Mouse (Mus musculus): Measurements from ENCODE around the gene Abtb2.

Gene Abtb2

GRCm38 (mm10) chr2:103747891-103748290, 181.8 kb downstream of the Abtb2 start:
- no peak for DNase-seq

- DNase-seq: no peak
Observed at GRCm38 (mm10) chr2:103749091-103749490, 183.0 kb downstream of the Abtb2 start.

- no peak for DNase-seq
Observed at GRCm38 (mm10) chr2:103751771-103752170, 185.7 kb downstream of the Abtb2 start.

- DNase-seq: no peak
Observed at GRCm38 (mm10) chr2:103754614-103755013, 188.5 kb downstream of the Abtb2 start.

- DNase-seq: no peak
Observed at GRCm38 (mm10) chr2:103755458-103756085, 189.5 kb downstream of the Abtb2 start.

GRCm38 (mm10) chr2:103760421-103760820, 194.3 kb downstream of the Abtb2 start:
- DNase-seq: no peak

GRCm38 (mm10) chr2:103760906-103761716, 195.0 kb downstream of the Abtb2 start, which contains the start of gene Nat10:
TSS of gene Nat10 (minus strand) at chr2:103761270.
- DNase-seq: peak; percentile 99

- DNase-seq: no peak
Observed at GRCm38 (mm10) chr2:103761993-103762392, 195.9 kb downstream of the Abtb2 start.

GRCm38 (mm10) chr2:103762492-103762891, 196.4 kb downstream of the Abtb2 start:
- DNase-seq: no peak

Data from cerebellum, adult 9-11 months (tissue).